Mouse (Mus musculus) ES-Bruce4 (cell line): Measurements from ENCODE around the gene Ralbp1.

ENCODE experiments used
- CTCF ChIP-seq: IDR thresholded peaks from one replicate; pipeline ENCODE4 v1.8.1; 2011; ENCODE audit warnings: low read depth, low read length
- EP300 ChIP-seq: IDR thresholded peaks from 2 replicates; pipeline ENCODE4 v1.6.1; 2011; ENCODE audit warnings: low read depth, low read length; ENCODE audit not compliant: insufficient read depth
- POLR2A ChIP-seq: IDR thresholded peaks from one replicate; pipeline ENCODE4 v1.8.1; 2011; ENCODE audit warnings: low read length; ENCODE audit not compliant: insufficient read depth

DNA sequence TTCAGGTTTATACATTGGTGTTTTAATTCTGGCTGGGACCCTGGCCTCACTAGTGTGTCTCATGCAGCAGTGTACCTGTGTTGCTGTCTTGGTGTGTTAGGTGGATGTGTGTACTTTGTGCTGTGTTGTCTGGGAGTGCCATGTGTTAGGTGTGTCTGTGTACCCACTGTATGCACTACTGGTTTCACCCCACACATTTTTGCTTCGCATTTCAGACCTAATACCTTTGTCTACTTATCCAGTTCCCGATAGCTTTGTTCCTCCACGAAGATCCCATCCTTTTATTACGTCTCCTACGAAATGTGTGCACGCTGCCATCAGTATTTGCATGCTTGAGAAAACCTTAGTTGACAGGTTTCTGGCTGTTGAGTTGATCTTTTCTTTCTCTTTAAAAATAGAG is 85.1 kb downstream of the Ralbp1 start:
- TF ChIP-seq CTCF (no peak), POLR2A (no peak), EP300 (no peak)
